Mouse (Mus musculus) forebrain, embryonic 12.5 days (tissue): ENCODE results near the gene Bend7. TPM values are rescaled to one million over a fixed set of nuclear protein-coding genes. Genes with fewer than 3 reads are reported as not detected.

Experiments used
- ATAC-seq: fragments of 200-750 bp; cut with Nextera tagmentation; 2 replicates; pipeline ENCODE4 v1.8.0; 2017; ENCODE audit warnings: moderate TSS enrichment; ENCODE audit not compliant: low FRiP score
- H3K27ac ChIP-seq: fragments of 300-500 bp; sonication (generic); 2 replicates; pipeline ENCODE4 v1.5.1; 2016; ENCODE audit warnings: mild to moderate bottlenecking
- H3K27me3 ChIP-seq: fragments of 300-500 bp; sonication (generic); 2 replicates; pipeline ENCODE4 v1.6.1; 2016; ENCODE audit warnings: mild to moderate bottlenecking
- H3K36me3 ChIP-seq: fragments of 300-500 bp; sonication (generic); replicated peaks from 2 replicates; pipeline ENCODE4 v1.6.1; 2016; ENCODE audit warnings: mild to moderate bottlenecking
- H3K4me1 ChIP-seq: fragments of 300-500 bp; sonication (generic); 2 replicates; pipeline ENCODE4 v1.6.1; 2016
- H3K4me2 ChIP-seq: fragments of 300-500 bp; sonication (generic); 2 replicates; pipeline ENCODE4 v1.6.1; 2016; ENCODE audit warnings: mild to moderate bottlenecking, moderate library complexity
- H3K4me3 ChIP-seq: fragments of 300-500 bp; sonication (generic); replicated peaks from 2 replicates; pipeline ENCODE4 v1.5.1; 2016; ENCODE audit warnings: mild to moderate bottlenecking
- H3K9ac ChIP-seq: fragments of 300-500 bp; sonication (generic); 2 replicates; pipeline ENCODE4 v1.6.1; 2016; ENCODE audit warnings: mild to moderate bottlenecking
- H3K9me3 ChIP-seq: fragments of 300-500 bp; sonication (generic); 2 replicates; pipeline ENCODE4 v1.6.1; 2016
- WGBS: fragments of 180-500 bp; shearing (Covaris S2); methylation state at CpG from one replicate; pipeline ENCODE4 v1.1.7; 2016; 5-methylcytosine and 5-hydroxymethylcytosine counted together
- polyA plus RNA-seq: library from polyadenylated mRNA; unstranded; fragments of >200 nt; fragmentation: Nextera tagmentation; extraction: Ambion mirVana; gene quantifications from 2 replicates; pipeline ENCODE4 v1.2.1, GENCODE M21; 2016

The Bend7 gene
- polyA plus RNA-seq, 1 experiment from 2014 or later = 4.0 TPM

- ATAC-seq = no peak
- Histone ChIP-seq H3K9ac (no peak overlapping the region), H3K4me3 (no peak overlapping the region), H3K9me3 (no peaks in the 10 kb centered on the region), H3K36me3 (no peaks in the 10 kb centered on the region), H3K4me1 (no peaks in the 10 kb centered on the region; the same call in 1 of the 2 replicates), H3K27me3 (no peaks in the 10 kb centered on the region), H3K27ac (no peak overlapping the region), H3K4me2 (no peak overlapping the region)
- 87% methylated on average over 6 of the region's 6 CpGs for WGBS
Measured at GRCm38 (mm10) chr2:4751918-4752317, 34.3 kb downstream of the Bend7 start.

GRCm38 (mm10) chr2:4755716-4756115 lies 38.1 kb downstream of the Bend7 start:
- Histone ChIP-seq H3K27ac (no peak overlapping the region), H3K4me2 (no peak overlapping the region), H3K27me3 (no peaks in the 10 kb centered on the region)

GRCm38 (mm10) chr2:4757218-4757617 lies 39.6 kb downstream of the Bend7 start:
- H3K4me2 ChIP-seq = no peak overlapping the region
- H3K36me3 ChIP-seq = no peaks in the 10 kb centered on the region
- no peaks in the 10 kb centered on the region for H3K9me3 ChIP-seq
- no peak overlapping the region for H3K9ac ChIP-seq
- no peak overlapping the region for H3K4me3 ChIP-seq
- ATAC-seq = no peak
- H3K4me1 ChIP-seq = no peaks in the 10 kb centered on the region
- H3K27me3 ChIP-seq = no peaks in the 10 kb centered on the region
- H3K27ac ChIP-seq = no peak overlapping the region
- 84% methylated on average over 3 of the region's 3 CpGs for WGBS

More at GRCm38 (mm10) chr2:4755716-4756115, 38.1 kb downstream of the Bend7 start:
- no peaks in the 10 kb centered on the region for H3K4me1 ChIP-seq
- H3K36me3 ChIP-seq = no peaks in the 10 kb centered on the region
- no peak for ATAC-seq
- WGBS = 91% methylated on average over 8 of the region's 8 CpGs
- H3K9me3 ChIP-seq = no peaks in the 10 kb centered on the region
- no peak overlapping the region for H3K4me3 ChIP-seq
- no peak overlapping the region for H3K9ac ChIP-seq

GRCm38 (mm10) chr2:4760741-4761140 lies 43.1 kb downstream of the Bend7 start:
- Histone ChIP-seq H3K36me3 (no peaks in the 10 kb centered on the region), H3K9ac (no peak overlapping the region), H3K9me3 (no peaks in the 10 kb centered on the region), H3K4me1 (no peaks in the 10 kb centered on the region), H3K27ac (no peak overlapping the region), H3K4me2 (no peak overlapping the region), H3K27me3 (no peaks in the 10 kb centered on the region), H3K4me3 (no peak overlapping the region)
- WGBS = 82% methylated on average over 5 of the region's 5 CpGs
- no peak for ATAC-seq

GRCm38 (mm10) chr2:4761906-4762305 lies 44.3 kb downstream of the Bend7 start:
- Histone ChIP-seq H3K27me3 (no peaks in the 10 kb centered on the region), H3K9me3 (no peaks in the 10 kb centered on the region), H3K9ac (no peak overlapping the region), H3K4me3 (no peak overlapping the region), H3K4me2 (no peak overlapping the region), H3K36me3 (no peaks in the 10 kb centered on the region), H3K27ac (no peak overlapping the region), H3K4me1 (no peaks in the 10 kb centered on the region)
- no peak for ATAC-seq
- WGBS = 85% methylated on average over 5 of the region's 5 CpGs

GRCm38 (mm10) chr2:4764071-4764470 lies 46.4 kb downstream of the Bend7 start:
- H3K36me3 ChIP-seq = no peaks in the 10 kb centered on the region
- H3K27ac ChIP-seq = no peak overlapping the region
- ATAC-seq = no peak
- H3K9me3 ChIP-seq = no peaks in the 10 kb centered on the region
- no peak overlapping the region for H3K9ac ChIP-seq
- no peak overlapping the region for H3K4me2 ChIP-seq
- H3K4me1 ChIP-seq = no peaks in the 10 kb centered on the region
- H3K27me3 ChIP-seq = no peaks in the 10 kb centered on the region
- WGBS = 85% methylated on average over 3 of the region's 3 CpGs
- H3K4me3 ChIP-seq = no peak overlapping the region

GRCm38 (mm10) chr2:4770376-4770775 lies 52.7 kb downstream of the Bend7 start:
- no peaks in the 10 kb centered on the region for H3K27me3 ChIP-seq
- no peak overlapping the region for H3K4me2 ChIP-seq
- ATAC-seq = no peak
- no peaks in the 10 kb centered on the region for H3K9me3 ChIP-seq
- H3K4me3 ChIP-seq = no peak overlapping the region
- WGBS = 89% methylated on average over 2 of the region's 2 CpGs
- H3K9ac ChIP-seq = no peak overlapping the region
- H3K36me3 ChIP-seq = no peaks in the 10 kb centered on the region
- H3K4me1 ChIP-seq = no peaks in the 10 kb centered on the region
- no peak overlapping the region for H3K27ac ChIP-seq

- no peaks in the 10 kb centered on the region for H3K27me3 ChIP-seq
- 95% methylated on average over 6 of the region's 6 CpGs for WGBS
- ATAC-seq = no peak
Measured at GRCm38 (mm10) chr2:4773911-4774310, 56.3 kb downstream of the Bend7 start.

GRCm38 (mm10) chr2:4777291-4777690 lies 59.7 kb downstream of the Bend7 start:
- Histone ChIP-seq H3K27me3 (peaks cover 14% of the 10 kb centered on the region; the same call in 1 of the 2 replicates), H3K4me3 (no peak overlapping the region), H3K27ac (no peak overlapping the region), H3K36me3 (no peaks in the 10 kb centered on the region), H3K9me3 (no peaks in the 10 kb centered on the region), H3K4me2 (no peak overlapping the region), H3K4me1 (no peaks in the 10 kb centered on the region), H3K9ac (no peak overlapping the region)
- 92% methylated on average over 8 of the region's 8 CpGs for WGBS
- no peak for ATAC-seq

More at GRCm38 (mm10) chr2:4773911-4774310, 56.3 kb downstream of the Bend7 start:
- H3K9ac ChIP-seq = no peak overlapping the region
- H3K4me3 ChIP-seq = no peak overlapping the region
- H3K27ac ChIP-seq = no peak overlapping the region
- H3K9me3 ChIP-seq = no peaks in the 10 kb centered on the region
- no peaks in the 10 kb centered on the region for H3K4me1 ChIP-seq
- no peak overlapping the region for H3K4me2 ChIP-seq
- H3K36me3 ChIP-seq = no peaks in the 10 kb centered on the region

GRCm38 (mm10) chr2:4781641-4782040 lies 64.0 kb downstream of the Bend7 start:
- no peak for ATAC-seq
- H3K36me3 ChIP-seq = no peaks in the 10 kb centered on the region
- no peak overlapping the region for H3K4me2 ChIP-seq
- no peak overlapping the region for H3K27ac ChIP-seq
- peaks cover 14% of the 10 kb centered on the region; the same call in 1 of the 2 replicates for H3K27me3 ChIP-seq
- no peaks in the 10 kb centered on the region for H3K9me3 ChIP-seq
- H3K4me1 ChIP-seq = peaks cover 10% of the 10 kb centered on the region
- H3K9ac ChIP-seq = no peak overlapping the region
- 78% methylated on average over 3 of the region's 3 CpGs for WGBS
- H3K4me3 ChIP-seq = no peak overlapping the region

GRCm38 (mm10) chr2:4782401-4782800 lies 64.8 kb downstream of the Bend7 start:
- ATAC-seq = no peak
- Histone ChIP-seq H3K4me2 (no peak overlapping the region), H3K9ac (no peak overlapping the region), H3K9me3 (no peaks in the 10 kb centered on the region), H3K4me3 (no peak overlapping the region), H3K4me1 (peaks cover 13% of the 10 kb centered on the region), H3K36me3 (no peaks in the 10 kb centered on the region), H3K27ac (no peak overlapping the region), H3K27me3 (peaks cover 14% of the 10 kb centered on the region; the same call in 1 of the 2 replicates)
- 36% methylated on average over 4 of the region's 4 CpGs for WGBS

- no peak overlapping the region for H3K9ac ChIP-seq
- H3K9me3 ChIP-seq = no peaks in the 10 kb centered on the region
- no peak overlapping the region for H3K27ac ChIP-seq
- no peak overlapping the region for H3K4me2 ChIP-seq
- ATAC-seq = 0 out of 2 replicates have a peak, but pooled peaks have one; percentile 14
- no peaks in the 10 kb centered on the region for H3K36me3 ChIP-seq
- no peak overlapping the region for H3K4me3 ChIP-seq
- 58% methylated on average over 11 of the region's 11 CpGs for WGBS
- H3K4me1 ChIP-seq = peaks cover 16% of the 10 kb centered on the region
- H3K27me3 ChIP-seq = peaks cover 14% of the 10 kb centered on the region; the same call in 1 of the 2 replicates
Measured at GRCm38 (mm10) chr2:4782809-4783641, 65.4 kb downstream of the Bend7 start.

- no peaks in the 10 kb centered on the region for H3K36me3 ChIP-seq
- H3K27me3 ChIP-seq = peaks cover 14% of the 10 kb centered on the region; the same call in 1 of the 2 replicates
- H3K4me3 ChIP-seq = no peak overlapping the region
- H3K27ac ChIP-seq = no peak overlapping the region
- H3K4me1 ChIP-seq = peaks cover 16% of the 10 kb centered on the region
- WGBS = 79% methylated on average over 8 of the region's 8 CpGs
- no peak for ATAC-seq
- no peak overlapping the region for H3K4me2 ChIP-seq
- no peaks in the 10 kb centered on the region for H3K9me3 ChIP-seq
- no peak overlapping the region for H3K9ac ChIP-seq
Measured at GRCm38 (mm10) chr2:4784012-4784411, 66.4 kb downstream of the Bend7 start.
